Mouse (Mus musculus): ENCODE measurements at regions not wholly inside any gene's neighbourhood (a gene's known extent, or its start where the extent isn't known, plus 50 kb on each side); places are given as distances from the start of the nearest gene placed in this dataset.

DNA sequence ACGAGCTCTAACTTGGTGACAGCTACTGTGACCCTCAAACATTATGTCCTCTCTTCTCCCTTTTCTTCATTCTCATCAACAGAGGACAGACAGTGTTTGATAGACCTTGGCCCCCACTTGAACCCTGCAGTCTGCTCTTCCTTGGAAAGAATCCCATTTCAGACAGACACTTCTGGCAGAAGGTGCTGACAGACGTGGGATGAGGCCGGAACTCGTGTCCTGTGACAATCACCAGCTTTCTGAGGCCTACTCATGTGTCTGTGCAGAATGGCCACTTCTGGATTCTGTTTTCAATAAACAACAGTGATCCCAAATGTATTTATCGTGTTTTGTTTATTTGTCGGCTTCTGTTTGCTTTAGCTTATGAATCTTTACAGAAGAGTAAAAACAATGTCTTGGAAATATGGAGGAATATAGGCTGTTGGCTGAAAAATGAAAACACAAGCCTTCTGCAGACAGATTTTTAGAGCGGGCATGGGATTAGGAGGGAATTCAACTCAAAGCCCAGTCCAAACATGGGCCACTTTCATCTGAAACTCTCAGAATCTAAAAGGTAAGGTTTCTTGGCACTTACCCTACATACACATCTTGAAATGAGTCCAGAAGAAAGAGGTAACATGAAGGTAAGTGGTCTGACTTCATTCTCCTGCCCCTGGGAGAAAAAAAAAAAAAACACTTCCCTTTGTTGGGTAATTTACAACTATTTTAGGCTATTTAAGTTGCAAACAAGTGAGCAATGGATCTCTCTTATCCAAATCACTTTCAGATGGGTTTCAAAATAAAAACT, 350.9 kb downstream of the Irx1 start:
- ATAC-seq, result no peak
- no peak overlapping the region for H3K4me3 ChIP-seq (ENCODE audit: low read depth, low read length)
- DNase-seq, result no peak

DNA sequence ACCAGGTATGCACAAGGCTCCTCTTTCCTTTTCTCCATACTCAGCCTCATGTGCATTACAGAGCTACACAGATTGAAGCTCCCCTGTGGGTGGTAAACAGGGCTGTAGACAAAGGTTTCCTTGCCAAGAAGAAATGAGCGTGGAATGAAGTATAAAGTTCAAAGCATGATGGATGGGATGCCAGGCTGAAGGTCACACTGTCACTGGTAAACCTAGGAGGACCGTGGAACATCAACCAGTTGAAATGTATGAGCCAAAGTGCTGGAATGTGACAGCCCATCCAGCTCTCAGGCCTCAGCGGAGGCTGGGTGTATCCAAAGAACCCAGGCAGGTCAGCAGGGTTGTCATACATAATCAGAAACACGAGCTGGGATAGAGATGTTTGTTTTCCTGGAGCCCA, 381.0 kb downstream of the Irx1 start:
- H3K9ac ChIP-seq, result no peak overlapping the region
- H3K4me1 ChIP-seq (ENCODE audit: insufficient read depth), result no peaks in the 10 kb centered on the region
- H3K27ac ChIP-seq (ENCODE audit: low read depth, low read length), result no peak overlapping the region
- no peak overlapping the region for H3K4me2 ChIP-seq (ENCODE audit: low read depth)
- no peak for TF ChIP-seq CTCF (IDR thresholded peaks at IDR 0.05; ENCODE audit: low read depth)
- no peaks in the 10 kb centered on the region for H3K27me3 ChIP-seq (ENCODE audit: insufficient read depth, low read length)
- no peaks in the 10 kb centered on the region for H3K36me3 ChIP-seq (ENCODE audit: insufficient read depth)
- ATAC-seq, result no peak
- no peaks in the 10 kb centered on the region for H3K9me3 ChIP-seq (ENCODE audit: low read length)
- no peak overlapping the region for H3K4me3 ChIP-seq (ENCODE audit: low read depth, low read length)
- no peak for DNase-seq
- 71% methylated on average over 4 of the region's 4 CpGs for WGBS

More for the DNA sequence above, 350.9 kb downstream of the Irx1 start:
- Histone ChIP-seq H3K9ac (no peak overlapping the region), H3K36me3 (ENCODE audit: insufficient read depth) (no peaks in the 10 kb centered on the region), H3K4me1 (ENCODE audit: insufficient read depth) (no peaks in the 10 kb centered on the region), H3K27me3 (ENCODE audit: insufficient read depth, low read length) (no peaks in the 10 kb centered on the region), H3K27ac (ENCODE audit: low read depth, low read length) (no peak overlapping the region), H3K4me2 (ENCODE audit: low read depth) (no peak overlapping the region), H3K9me3 (ENCODE audit: low read length) (no peaks in the 10 kb centered on the region)
- WGBS, result 82% methylated on average over 7 of the region's 7 CpGs
- TF ChIP-seq CTCF (IDR thresholded peaks at IDR 0.05; ENCODE audit: low read depth), result no peak

DNA sequence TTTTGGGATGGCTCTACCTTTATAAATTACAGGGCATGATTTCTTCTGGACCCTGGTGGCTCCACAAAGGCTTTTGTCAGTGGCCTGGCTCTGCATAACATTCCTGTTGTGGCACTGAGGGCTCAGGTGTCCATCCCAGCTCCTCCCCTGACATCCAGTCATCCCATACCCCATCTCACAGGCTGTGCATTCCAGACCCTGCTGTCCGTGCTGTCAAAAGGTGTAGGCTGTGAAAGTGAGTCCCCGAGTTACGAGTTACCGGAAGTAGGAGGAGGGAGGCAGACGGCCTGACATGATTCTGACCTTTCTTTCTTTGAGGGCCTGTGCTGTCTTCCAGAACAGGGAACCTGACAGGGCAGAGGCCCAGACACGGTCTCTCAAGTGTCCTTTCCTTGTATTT, 397.6 kb downstream of the Irx1 start:
- TF ChIP-seq CTCF (IDR thresholded peaks at IDR 0.05; ENCODE audit: low read depth), result no peak
- H3K36me3 ChIP-seq (ENCODE audit: insufficient read depth), result no peaks in the 10 kb centered on the region
- no peaks in the 10 kb centered on the region for H3K4me1 ChIP-seq (ENCODE audit: insufficient read depth)
- no peak for ATAC-seq
- no peak for DNase-seq
- no peaks in the 10 kb centered on the region for H3K9me3 ChIP-seq (ENCODE audit: low read length)
- no peaks in the 10 kb centered on the region for H3K27me3 ChIP-seq (ENCODE audit: insufficient read depth, low read length)
- no peak overlapping the region for H3K4me3 ChIP-seq (ENCODE audit: low read depth, low read length)
- H3K27ac ChIP-seq (ENCODE audit: low read depth, low read length), result no peak overlapping the region
- H3K9ac ChIP-seq, result no peak overlapping the region
- WGBS, result 85% methylated on average over 6 of the region's 6 CpGs
- no peak overlapping the region for H3K4me2 ChIP-seq (ENCODE audit: low read depth)

DNA sequence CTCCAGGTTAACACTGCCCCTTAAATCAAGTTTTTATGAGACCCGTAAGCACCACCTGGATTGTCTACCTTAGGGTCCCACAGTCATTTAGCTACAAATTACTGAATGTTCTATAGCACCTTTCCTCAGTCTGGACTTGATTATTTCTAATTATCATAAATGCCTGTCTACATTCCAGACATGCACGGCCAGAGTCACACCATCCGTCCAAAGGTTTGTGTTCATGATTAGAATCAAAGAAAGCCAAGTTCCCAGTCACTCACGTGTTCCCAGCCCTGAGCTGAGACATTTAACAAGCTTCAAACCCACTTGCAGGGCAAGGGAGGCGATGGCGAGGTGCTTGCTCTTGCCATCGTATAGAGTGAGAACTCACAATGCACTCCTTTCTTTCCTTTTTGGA, 398.1 kb downstream of the Irx1 start:
- 70% methylated on average over 7 of the region's 7 CpGs for WGBS
- no peaks in the 10 kb centered on the region for H3K27me3 ChIP-seq (ENCODE audit: insufficient read depth, low read length)
- no peak for ATAC-seq

DNA sequence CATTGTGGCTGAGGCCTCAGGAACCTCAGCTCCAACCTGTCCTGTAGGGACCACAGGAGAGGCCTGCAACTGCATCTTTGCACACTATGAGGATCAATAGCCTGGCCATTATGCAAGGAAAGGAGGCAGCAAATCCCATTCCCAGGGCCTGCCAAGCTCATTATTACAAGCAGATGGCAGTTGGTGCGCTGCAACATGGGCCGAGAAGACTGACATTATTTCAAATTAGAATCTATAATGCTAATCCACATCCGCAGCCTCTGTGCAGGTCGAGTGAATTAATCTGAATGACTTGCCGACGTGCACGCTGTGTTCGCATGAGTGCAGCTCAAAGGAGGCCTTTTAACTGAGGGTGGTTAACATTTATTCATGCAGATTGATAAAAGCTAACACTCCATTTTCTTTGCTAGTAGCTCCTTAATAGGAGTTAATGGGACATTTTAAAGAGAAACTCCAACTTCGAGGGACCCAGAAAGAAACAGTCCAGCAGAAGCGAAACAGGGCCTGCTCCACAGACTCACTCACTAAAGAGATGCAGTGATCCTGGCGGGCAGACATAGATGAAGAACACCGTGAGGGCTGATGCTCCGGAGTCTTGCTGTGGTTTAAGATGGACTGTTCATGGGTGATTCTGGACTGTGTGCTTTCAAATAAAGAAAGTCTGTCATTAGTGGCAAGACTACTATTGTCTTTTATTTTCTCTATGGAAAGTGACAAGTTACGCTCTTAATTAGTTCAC, 404.9 kb downstream of the Irx1 start:
- no peak overlapping the region for H3K4me3 ChIP-seq (ENCODE audit: low read depth, low read length)
- 14% methylated on average over 14 of the region's 14 CpGs for WGBS
- ATAC-seq, result peak; percentile 64
- no peaks in the 10 kb centered on the region for H3K27me3 ChIP-seq (ENCODE audit: insufficient read depth, low read length)
- no peak overlapping the region for H3K9ac ChIP-seq
- no peak overlapping the region for H3K4me2 ChIP-seq (ENCODE audit: low read depth)
- no peak overlapping the region for H3K27ac ChIP-seq (ENCODE audit: low read depth, low read length)
- DNase-seq, result peak; percentile 26
- H3K9me3 ChIP-seq (ENCODE audit: low read length), result no peaks in the 10 kb centered on the region
- H3K4me1 ChIP-seq (ENCODE audit: insufficient read depth), result no peaks in the 10 kb centered on the region
- no peaks in the 10 kb centered on the region for H3K36me3 ChIP-seq (ENCODE audit: insufficient read depth)
- no peak for TF ChIP-seq CTCF (IDR thresholded peaks at IDR 0.05; ENCODE audit: low read depth)

More for the DNA sequence above, 398.1 kb downstream of the Irx1 start:
- no peaks in the 10 kb centered on the region for H3K4me1 ChIP-seq (ENCODE audit: insufficient read depth)
- no peak overlapping the region for H3K4me2 ChIP-seq (ENCODE audit: low read depth)
- no peaks in the 10 kb centered on the region for H3K9me3 ChIP-seq (ENCODE audit: low read length)
- H3K27ac ChIP-seq (ENCODE audit: low read depth, low read length), result no peak overlapping the region
- H3K36me3 ChIP-seq (ENCODE audit: insufficient read depth), result no peaks in the 10 kb centered on the region
- no peak overlapping the region for H3K9ac ChIP-seq
- H3K4me3 ChIP-seq (ENCODE audit: low read depth, low read length), result no peak overlapping the region
- DNase-seq, result no peak
- no peak for TF ChIP-seq CTCF (IDR thresholded peaks at IDR 0.05; ENCODE audit: low read depth)

DNA sequence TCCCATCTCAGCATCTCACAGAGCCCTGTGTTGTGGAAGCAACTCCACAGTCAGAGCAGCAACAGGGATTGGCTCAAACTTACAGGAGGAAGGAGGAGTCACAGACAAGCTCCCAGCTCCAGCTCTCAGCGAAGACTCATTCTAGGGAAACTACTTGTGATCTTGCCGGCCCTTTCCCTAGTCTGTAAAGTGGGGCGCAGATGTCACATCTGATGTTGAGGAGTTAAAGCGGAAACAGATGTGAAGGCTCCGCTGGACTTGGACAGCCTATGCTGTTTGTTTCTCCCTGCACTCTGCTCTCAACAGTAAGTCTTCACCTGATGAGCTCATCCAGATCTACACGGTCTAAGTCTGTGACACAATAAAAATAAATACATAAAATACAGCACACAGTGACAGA, 408.1 kb downstream of the Irx1 start:
- H3K27me3 ChIP-seq (ENCODE audit: insufficient read depth, low read length), result no peaks in the 10 kb centered on the region
- TF ChIP-seq CTCF (IDR thresholded peaks at IDR 0.05; ENCODE audit: low read depth), result no peak
- H3K4me2 ChIP-seq (ENCODE audit: low read depth), result no peak overlapping the region
- ATAC-seq (no peak), DNase-seq (no peak)
- WGBS, result 89% methylated on average over 6 of the region's 6 CpGs
- H3K9me3 ChIP-seq (ENCODE audit: low read length), result no peaks in the 10 kb centered on the region
- H3K36me3 ChIP-seq (ENCODE audit: insufficient read depth), result no peaks in the 10 kb centered on the region
- H3K9ac ChIP-seq, result no peak overlapping the region
- no peak overlapping the region for H3K4me3 ChIP-seq (ENCODE audit: low read depth, low read length)
- no peaks in the 10 kb centered on the region for H3K4me1 ChIP-seq (ENCODE audit: insufficient read depth)
- H3K27ac ChIP-seq (ENCODE audit: low read depth, low read length), result no peak overlapping the region

DNA sequence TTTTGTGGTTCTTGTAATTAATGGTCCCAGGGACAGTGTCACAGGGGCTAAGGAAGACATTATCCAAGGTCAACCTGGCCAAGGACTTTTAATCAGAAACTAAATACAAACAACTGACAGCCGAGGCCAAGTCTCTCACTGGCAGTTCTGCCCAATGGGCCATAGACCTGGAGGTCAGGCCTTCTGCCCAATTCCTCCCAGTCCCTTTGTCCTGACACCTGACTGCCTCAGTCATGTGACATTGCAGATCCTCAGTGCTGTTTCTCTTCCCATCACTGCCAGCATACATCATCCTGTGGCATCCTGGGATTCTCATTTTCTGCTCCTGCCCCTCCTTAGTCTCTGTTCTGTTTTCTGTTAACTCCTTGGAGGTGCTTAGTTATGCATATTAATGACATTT, 413.4 kb downstream of the Irx1 start:
- H3K4me2 ChIP-seq (ENCODE audit: low read depth), result no peak overlapping the region

More for the DNA sequence above, 413.4 kb downstream of the Irx1 start:
- no peak for DNase-seq
- 60% methylated on average over 1 of the region's 1 CpGs for WGBS
- no peak for ATAC-seq
- no peak overlapping the region for H3K4me3 ChIP-seq (ENCODE audit: low read depth, low read length)
- no peak overlapping the region for H3K9ac ChIP-seq
- H3K36me3 ChIP-seq (ENCODE audit: insufficient read depth), result no peaks in the 10 kb centered on the region
- no peaks in the 10 kb centered on the region for H3K4me1 ChIP-seq (ENCODE audit: insufficient read depth)
- no peaks in the 10 kb centered on the region for H3K9me3 ChIP-seq (ENCODE audit: low read length)
- H3K27ac ChIP-seq (ENCODE audit: low read depth, low read length), result no peak overlapping the region
- H3K27me3 ChIP-seq (ENCODE audit: insufficient read depth, low read length), result no peaks in the 10 kb centered on the region
- no peak for TF ChIP-seq CTCF (IDR thresholded peaks at IDR 0.05; ENCODE audit: low read depth)
